Mouse (Mus musculus) cerebellum, adult 2 months (tissue): ENCODE results near the gene Med10. TPM values are rescaled to one million over a fixed set of nuclear protein-coding genes. Genes with fewer than 3 reads are reported as not detected.

Experiments used
- DNase-seq, 2 experiments: peaks; one replicate each; pipeline ENCODE4 v3.0.0; 2021
- H3K27ac ChIP-seq: fragments of 200-500 bp; 2 replicates; pipeline ENCODE4 v1.5.1; 2012; ENCODE audit warnings: low read length, control low read depth, inconsistent platforms; ENCODE audit not compliant: insufficient read depth
- H3K27me3 ChIP-seq: fragments of 200-500 bp; 2 replicates; pipeline ENCODE4 v1.6.1; 2012; ENCODE audit warnings: inconsistent platforms, mild to moderate bottlenecking, low read length, moderate library complexity; ENCODE audit not compliant: control insufficient read depth, insufficient read depth
- H3K4me1 ChIP-seq: fragments of 200-500 bp; 2 replicates; pipeline ENCODE4 v1.6.1; 2011; ENCODE audit warnings: low read length; ENCODE audit not compliant: control insufficient read depth, insufficient read depth
- H3K4me3 ChIP-seq: fragments of 200-500 bp; replicated peaks from 2 replicates; pipeline ENCODE3; 2011; ENCODE audit warnings: mild to moderate bottlenecking, low read depth, low read length, control low read depth; ENCODE audit not compliant: insufficient read depth
- CTCF ChIP-seq: fragments of 200-500 bp; IDR thresholded peaks from 2 replicates; pipeline ENCODE4 v1.5.1; 2011; ENCODE audit warnings: low read depth, mild to moderate bottlenecking, control low read depth, low read length, moderate library complexity, borderline replicate concordance; ENCODE audit not compliant: insufficient read depth
- POLR2A ChIP-seq: fragments of 200-500 bp; IDR thresholded peaks from 2 replicates; pipeline ENCODE4 v1.6.1; 2011; ENCODE audit warnings: low read length, control low read depth, borderline replicate concordance; ENCODE audit not compliant: insufficient read depth
- WGBS: fragments of 180-500 bp; shearing (Covaris S2); methylation state at CpG from one replicate; pipeline ENCODE4 v1.1.7; 2018; 5-methylcytosine and 5-hydroxymethylcytosine counted together
- polyA plus RNA-seq: library from polyadenylated mRNA; depleted of rRNA; stranded (reverse); fragments of >200 nt; gene quantifications from 2 replicates; pipeline ENCODE4 v1.2.3, GENCODE M21; 2012; rRNA removed

Gene Med10
- polyA plus RNA-seq, 1 experiment: 40.5 TPM

DNA sequence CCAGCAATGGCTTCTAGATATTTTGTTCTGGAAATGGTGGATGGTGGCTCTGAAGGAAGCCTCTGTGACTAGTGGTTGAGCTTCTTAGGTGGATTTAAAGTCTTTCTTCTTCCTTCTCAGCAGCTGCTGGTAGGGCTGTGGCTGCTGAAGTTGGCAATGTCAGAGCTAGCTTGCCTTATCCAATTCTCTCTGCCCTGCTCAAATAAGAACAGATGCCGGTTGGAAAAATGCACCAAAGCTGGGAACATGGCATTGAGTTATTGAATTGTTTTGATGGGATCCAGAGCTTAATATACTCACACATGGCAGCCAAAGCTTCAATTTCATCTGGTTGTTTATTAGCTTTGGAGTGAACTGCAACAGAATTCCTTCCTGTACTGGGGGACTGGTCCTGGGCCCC is 47.4 kb downstream of the Med10 start:
- no peaks in the 10 kb centered on the region for H3K4me1 ChIP-seq
- no peaks in the 10 kb centered on the region for H3K27me3 ChIP-seq
- WGBS: 54% methylated on average over 1 of the region's 1 CpGs
- no peak for DNase-seq
- no peak overlapping the region for H3K27ac ChIP-seq
- no peak overlapping the region for H3K4me3 ChIP-seq
- TF ChIP-seq POLR2A: no peak
- no peak for TF ChIP-seq CTCF

DNA sequence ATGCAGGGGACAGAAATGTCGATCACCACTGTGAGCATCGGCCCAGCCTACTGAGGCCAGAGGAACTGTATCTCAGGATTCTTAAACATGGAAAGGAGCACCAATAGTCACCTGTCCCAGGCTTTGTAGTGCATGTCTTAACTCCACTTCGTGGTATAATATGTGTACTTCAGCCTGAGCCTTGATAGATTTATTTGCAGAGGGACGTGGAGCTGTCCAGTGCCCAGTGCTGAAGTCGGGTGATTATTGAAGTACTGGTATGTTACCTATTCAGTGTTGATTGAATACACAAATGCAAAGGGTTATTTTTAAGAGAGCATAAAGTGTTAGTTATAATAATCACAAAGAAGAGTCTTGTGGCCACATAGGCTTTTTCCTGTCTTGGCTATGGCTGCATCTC is 50.1 kb downstream of the Med10 start:
- Histone ChIP-seq H3K27ac (no peak overlapping the region), H3K4me1 (no peaks in the 10 kb centered on the region), H3K4me3 (no peak overlapping the region), H3K27me3 (no peaks in the 10 kb centered on the region)
- DNase-seq: no peak
- 71% methylated on average over 5 of the region's 5 CpGs for WGBS
- no peak for TF ChIP-seq CTCF
- TF ChIP-seq POLR2A: no peak

DNA sequence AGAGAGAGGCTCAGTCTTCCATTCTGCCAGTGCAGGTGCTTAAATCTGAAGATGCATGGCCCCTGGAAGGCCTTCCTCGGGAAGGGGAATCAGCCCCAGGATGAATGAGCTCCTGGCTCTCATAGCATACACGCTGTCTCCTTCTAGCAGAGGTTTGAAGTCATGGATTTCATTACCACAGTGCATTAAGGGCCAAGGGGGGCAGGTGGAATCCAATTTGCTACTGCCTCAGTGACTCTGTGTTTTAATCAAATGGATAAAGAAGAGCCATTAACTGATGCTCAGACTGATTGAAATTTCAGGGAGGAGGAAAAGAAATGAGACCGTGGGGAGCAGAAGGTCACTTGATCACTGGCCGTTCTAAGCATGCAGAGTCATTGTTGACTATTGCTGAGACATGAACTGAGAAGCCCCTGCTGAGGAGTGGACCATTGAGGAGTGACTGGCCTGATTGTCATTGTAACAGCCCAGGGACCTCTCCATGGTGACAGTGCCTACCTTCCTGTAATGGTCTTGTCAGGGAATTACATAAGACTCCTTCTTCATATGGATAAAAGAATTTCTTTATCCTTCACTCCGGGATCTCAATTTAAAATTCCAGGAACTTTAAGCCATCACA is 51.3 kb downstream of the Med10 start:
- H3K4me1 ChIP-seq: no peaks in the 10 kb centered on the region
- no peak overlapping the region for H3K4me3 ChIP-seq
- no peaks in the 10 kb centered on the region for H3K27me3 ChIP-seq
- 19% methylated on average over 5 of the region's 5 CpGs for WGBS
- no peak for TF ChIP-seq CTCF
- no peak for TF ChIP-seq POLR2A
- DNase-seq: no peak
- no peak overlapping the region for H3K27ac ChIP-seq

DNA sequence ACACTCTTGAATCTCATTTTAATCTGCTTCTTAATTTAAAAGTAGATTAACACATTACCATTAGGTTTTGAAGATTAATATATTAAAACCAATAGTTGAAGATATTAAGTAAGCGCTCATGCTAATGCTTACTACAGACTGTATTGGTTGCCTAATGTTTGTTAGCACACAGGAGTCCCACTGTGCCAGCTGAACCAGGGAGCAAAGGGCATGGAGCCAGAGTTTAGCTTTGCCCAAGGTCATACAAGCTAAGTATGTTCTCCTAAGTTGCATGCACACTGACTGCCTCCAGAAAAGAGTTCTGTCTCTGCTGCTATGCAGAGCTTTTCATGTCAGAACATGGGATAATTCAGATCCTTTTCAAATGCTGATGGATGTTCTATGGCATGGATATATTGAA is 53.7 kb downstream of the Med10 start:
- H3K4me3 ChIP-seq: no peak overlapping the region
- H3K27me3 ChIP-seq: no peaks in the 10 kb centered on the region
- no peaks in the 10 kb centered on the region for H3K4me1 ChIP-seq
- WGBS: 94% methylated on average over 1 of the region's 1 CpGs
- no peak overlapping the region for H3K27ac ChIP-seq
- TF ChIP-seq CTCF (no peak), POLR2A (no peak)
- no peak for DNase-seq

DNA sequence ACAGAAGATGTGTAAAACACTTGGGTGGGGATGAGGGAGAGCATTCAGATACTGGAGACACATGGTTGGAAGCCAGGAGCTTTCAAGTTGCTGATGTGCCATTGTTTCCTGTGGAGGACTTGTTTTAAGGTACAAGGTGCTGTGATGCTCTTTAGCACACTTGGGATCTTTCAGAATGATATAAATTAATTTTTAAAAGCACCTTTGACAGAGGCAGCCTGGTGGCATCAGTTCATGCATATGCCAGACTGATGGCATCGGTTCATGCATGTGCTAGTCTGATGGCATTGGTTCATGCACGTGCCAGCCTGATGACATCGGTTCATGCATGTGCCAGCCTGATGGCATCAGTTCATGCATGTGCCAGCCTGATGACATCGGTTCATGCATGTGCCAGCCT is 60.1 kb downstream of the Med10 start:
- DNase-seq: no peak
- TF ChIP-seq CTCF (no peak), POLR2A (no peak)
- no peak overlapping the region for H3K4me3 ChIP-seq
- no peaks in the 10 kb centered on the region for H3K27me3 ChIP-seq
- 69% methylated on average over 4 of the region's 4 CpGs for WGBS
- no peaks in the 10 kb centered on the region for H3K4me1 ChIP-seq
- no peak overlapping the region for H3K27ac ChIP-seq

DNA sequence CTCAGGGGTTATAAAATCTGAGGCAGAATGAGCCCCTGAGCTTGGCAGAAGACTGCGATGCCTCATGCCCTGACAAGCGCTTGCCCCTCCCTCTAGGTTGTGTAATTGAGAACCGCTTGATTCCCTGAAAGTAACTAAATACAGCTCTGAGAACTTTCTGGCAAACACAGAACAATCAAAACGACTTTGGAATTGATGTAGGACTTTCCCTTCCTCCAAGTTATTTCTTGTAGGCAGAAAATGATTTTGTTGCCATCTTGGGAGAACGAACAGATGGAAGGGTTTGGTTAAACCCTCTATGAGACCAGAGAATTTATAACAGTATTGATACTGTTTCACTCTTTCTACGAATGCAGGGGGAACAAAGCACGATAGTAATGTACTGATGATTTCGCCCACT is 62.7 kb downstream of the Med10 start:
- 71% methylated on average over 8 of the region's 8 CpGs for WGBS
- Histone ChIP-seq H3K27ac (no peak overlapping the region), H3K4me3 (no peak overlapping the region), H3K27me3 (no peaks in the 10 kb centered on the region), H3K4me1 (no peaks in the 10 kb centered on the region)
- no peak for DNase-seq
- no peak for TF ChIP-seq CTCF
- TF ChIP-seq POLR2A: no peak

Other genes starting within 250 kb of the Med10 start
- 12.3 and 14.9 TPM in 2 replicates for gene Srd5a1, start 191.0 kb upstream of the Med10 start, polyA plus RNA-seq
- 102 and 105 TPM in 2 replicates for gene Ube2ql1, start 62.5 kb upstream of the Med10 start, polyA plus RNA-seq